Mouse (Mus musculus): Measurements from ENCODE around the gene Gm20458.

- no peak for TF ChIP-seq CTCF (IDR thresholded peaks at IDR 0.05)
- no peak for TF ChIP-seq EP300 (IDR thresholded peaks at IDR 0.05; ENCODE audit: insufficient read depth, low read depth, low read length)
- TF ChIP-seq POLR2A (IDR thresholded peaks at IDR 0.05; ENCODE audit: insufficient read depth, low read depth, low read length) = no peak
Measured at GRCm38 (mm10) chr2:164496331-164496730, 35.6 kb downstream of the Gm20458 start.

All from heart, adult 2 months (tissue).